Mouse (Mus musculus) right cerebral cortex, adult 2 months (tissue): ENCODE measurements around the gene Stn1.

Source experiments
- DNase-seq, 2 experiments: peaks; one replicate each; pipeline ENCODE4 v3.0.0; 2021 to 2022; ENCODE audit warnings: low spot score in 2 of 2

The Stn1 gene

DNA sequence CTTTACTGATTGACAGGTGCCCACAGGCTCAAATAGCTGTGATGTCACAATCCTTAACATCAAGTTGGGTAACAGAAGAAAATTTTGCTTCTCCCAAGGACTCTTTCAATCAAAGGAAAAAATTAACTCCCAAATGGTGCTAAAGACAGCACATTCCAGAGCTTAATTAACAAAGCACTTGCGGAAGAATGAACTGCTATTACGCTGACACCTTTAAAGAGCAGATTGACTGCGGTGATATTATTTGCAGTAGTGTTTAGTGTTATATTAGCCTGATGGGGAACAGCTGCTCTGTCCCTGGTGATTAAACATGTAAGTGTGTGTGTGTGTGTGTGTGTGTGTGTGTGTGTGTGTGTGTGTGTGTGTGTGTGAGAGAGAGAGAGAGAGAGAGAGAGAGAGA, 7.7 kb upstream of the Stn1 start:
- no peak for DNase-seq

DNA sequence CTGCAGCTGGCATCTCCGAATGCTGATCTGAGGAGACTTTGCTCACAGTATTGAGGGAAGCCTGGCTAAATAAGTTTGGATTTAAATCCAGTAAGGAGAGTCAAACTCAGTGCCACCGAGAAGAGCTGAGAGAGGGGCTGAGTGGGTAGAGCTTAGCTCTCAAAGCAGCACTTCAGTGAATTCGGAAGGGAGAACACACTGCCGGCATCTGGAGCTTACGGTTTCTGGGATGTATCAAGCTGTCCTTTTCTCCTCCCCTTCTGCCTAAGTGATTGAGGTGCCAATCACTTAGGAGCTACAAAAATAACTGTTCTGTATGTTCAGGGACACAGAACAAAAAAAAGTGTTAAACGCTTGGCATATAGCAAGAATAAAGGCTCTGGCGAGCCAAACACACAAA, 5.1 kb upstream of the Stn1 start:
- no peak for DNase-seq

DNA sequence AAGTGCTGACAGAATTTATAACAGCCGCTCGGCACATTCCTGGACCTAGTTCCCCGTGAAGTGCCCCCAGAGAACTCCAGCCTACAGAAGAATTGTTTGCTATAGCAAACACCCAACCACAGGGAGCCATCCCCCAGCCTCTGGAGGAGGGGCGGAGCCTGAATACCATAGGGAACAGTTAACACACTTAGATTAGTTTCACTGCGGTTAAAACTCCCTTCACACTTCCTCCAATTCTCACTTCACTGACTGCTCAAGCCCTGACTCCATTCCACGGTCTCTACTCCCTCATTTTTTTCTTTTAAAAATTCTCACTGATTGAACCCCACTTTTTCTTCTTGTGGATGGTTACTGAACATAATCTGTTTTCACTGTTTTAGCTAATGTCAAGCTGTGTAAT, 1.5 kb upstream of the Stn1 start:
- no peak for DNase-seq

DNA sequence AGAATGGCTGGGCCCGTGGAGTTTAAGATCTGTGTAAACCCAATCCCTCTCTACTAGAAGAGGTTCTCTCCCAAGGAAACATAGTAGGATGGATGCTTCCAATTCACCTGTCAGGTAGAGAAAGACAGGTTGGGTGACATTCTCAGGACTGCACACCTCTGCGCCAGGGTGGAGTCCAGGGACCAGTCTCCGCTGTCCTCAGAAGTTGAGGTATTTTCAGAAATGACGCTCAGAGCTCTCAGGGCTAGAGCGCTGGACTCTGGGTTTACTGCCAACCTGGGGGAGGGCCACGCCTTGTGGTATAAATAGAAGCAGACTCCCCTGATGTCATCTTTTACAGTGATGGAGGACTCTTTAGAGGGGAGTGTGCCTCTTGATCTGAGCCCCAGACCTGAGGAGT, 572 bp upstream of the Stn1 start:
- no peak for DNase-seq

DNA sequence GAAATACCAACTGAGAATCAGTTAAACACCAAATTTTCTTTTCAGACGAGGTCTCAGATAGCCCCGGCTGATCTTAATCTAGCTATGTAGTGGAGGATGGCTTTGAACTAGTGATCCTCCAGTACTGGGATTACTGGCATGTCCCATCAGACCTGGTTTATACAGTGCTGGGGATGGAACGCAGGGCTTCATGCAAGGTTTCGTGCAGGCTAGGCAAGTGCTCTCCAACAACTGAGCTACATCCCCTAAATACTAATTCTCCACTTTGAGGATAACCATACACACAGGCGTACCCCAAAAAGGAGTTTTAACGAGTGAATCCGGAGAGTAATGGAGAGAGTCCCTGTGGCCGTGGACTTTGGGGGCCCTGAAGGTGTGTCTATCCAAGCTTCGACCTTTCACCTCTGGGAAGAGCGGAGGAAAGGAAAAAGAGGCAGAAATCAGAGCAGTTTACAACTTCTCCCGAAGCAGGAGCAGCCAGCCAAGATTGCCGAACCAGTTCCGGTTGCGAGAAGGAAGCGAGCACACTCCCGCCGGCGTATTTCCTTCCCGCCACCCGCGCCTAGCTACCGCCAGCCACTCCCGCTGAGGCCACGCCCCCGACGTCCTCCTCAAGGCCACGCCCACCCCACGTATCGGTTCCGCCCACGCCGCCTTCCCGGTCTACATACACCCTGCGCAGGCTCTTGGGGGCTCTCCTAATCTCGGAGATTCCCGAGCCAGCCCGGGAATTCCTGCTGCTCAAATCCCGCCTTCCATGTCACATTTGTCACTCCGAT, 597 bp downstream of the Stn1 start:
- peak; percentile 96 to 97 for DNase-seq

DNA sequence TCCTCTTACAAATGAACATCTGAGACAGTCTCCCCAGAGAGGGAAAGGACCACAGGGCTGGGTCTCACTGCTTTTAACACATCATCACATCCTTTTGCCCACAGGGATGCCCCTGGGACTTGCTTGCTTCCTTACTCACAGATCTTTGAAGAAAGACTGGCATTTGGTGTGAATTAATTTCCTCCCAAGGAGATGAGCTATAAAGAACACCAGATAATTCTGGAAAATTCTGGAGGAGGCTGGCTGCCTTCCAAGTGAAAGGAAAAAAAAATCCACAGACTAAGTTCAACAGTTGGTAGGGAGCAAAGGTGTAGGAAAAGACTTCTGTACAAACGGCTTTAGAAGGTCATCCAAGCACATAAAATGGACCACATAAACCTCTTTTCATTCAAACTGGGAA, 3.2 kb downstream of the Stn1 start:
- DNase-seq, result peak; percentile 50 to 53

DNA sequence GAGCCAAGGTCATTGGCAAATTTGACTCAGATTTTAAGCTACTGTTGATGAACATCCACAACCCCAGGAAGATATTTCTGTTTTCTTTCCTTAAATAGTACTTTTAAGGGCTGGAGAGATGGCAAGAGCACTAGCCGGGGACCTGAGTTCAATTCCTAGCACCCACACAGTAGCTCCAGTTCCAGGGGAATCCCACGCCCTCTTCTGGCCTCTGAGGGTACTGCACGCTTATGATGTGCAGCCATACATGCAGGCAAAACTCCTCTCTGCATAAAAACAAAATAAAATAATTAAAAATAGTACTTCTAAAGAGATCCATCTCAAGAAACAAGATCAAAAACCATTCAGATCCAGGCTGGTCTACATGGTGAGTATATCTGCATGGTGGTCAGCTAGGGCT, 4.9 kb downstream of the Stn1 start:
- no peak for DNase-seq

DNA sequence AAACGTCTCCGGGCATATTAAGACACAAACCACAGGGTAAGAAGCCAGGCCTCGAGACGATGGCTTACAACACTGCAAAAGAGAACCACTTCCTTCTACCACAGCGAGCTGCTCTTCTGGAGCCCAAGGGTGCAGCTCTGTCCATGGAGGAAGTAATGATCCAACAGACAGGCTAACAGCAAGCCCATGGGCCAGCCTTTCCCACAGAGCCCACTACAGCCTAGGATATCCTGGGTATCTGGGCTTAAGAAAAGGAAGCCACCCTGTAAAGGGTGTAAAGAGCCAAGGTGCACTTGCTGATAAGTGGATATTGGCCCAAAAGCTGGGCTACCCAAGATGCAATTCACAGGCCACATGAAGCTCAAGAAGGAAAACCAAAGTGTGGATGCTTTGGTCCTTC, 6.0 kb downstream of the Stn1 start:
- DNase-seq, result no peak

DNA sequence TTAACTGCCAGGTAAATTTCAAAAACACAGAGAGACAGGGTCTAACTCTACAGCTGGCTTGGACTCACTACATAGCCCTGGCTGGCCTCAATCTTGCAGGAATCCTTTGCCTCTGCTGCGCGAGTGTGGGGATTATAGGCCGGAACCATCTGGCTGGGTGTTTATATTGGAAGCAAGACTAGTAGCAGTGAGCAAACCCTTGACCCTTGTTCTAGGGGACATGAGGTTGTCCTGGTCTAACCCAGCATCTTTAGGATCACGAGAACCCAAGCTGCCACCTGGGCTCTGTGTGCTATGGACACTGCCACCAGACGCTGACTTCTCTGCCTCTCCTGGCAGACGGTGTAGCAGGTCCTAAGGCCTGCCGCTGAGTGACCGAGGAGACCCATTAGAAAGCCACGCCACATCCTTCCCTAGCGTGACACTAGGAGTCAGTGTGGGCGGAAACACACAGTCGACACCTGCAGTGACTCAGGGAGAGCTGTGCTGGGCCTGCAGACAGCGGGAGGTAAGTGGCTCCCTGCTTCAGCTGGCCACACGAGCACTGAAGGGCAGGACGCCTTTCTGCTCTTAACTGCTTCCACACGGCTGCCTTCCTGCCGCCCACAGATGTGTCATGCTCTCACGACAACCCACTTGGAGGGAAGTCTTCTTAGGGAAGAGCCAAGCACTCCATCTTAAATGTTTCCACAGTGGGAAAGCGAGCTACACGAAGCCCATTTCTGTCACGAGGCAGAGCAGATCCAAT, 10.9 kb downstream of the Stn1 start:
- DNase-seq, result peak; percentile 52 to 55

DNA sequence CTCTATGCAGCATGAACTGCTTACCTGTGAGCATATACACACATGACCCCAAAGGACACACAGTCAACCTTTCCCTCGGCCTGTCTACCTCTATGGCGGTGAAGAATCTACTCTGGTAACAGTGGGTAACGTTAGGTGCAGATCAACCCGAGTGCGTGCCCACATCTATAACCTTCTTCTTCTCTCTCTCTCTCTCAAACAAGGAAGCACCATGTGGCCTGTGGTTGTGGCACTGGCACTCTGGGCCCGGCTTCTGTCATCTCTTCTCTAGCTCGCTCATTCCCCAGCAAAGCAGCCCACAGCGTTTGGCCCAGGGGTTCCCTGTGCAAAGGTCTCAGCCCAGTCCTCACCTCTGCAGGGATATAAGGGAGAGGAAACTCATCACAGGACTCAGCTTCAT, 12.4 kb downstream of the Stn1 start:
- no peak for DNase-seq

DNA sequence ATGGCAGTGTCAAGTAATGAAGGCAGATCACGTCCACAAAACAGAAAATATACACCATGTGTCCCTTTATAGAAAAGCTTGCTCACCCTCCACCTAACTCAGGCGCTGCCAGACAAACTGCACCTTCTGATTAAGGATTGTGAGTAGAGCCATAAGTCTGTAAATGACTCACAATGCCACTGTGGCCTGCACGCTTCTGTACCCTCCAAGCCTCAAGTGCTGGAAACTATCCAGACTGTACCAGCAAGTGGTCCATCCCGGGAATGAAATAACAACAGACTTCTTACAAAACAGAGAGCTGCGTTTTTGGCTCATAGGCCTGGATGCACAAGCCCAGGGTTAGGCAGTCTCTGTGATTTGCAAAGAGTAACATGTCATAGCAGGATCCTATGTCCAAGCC, 15.9 kb downstream of the Stn1 start:
- DNase-seq, result no peak

DNA sequence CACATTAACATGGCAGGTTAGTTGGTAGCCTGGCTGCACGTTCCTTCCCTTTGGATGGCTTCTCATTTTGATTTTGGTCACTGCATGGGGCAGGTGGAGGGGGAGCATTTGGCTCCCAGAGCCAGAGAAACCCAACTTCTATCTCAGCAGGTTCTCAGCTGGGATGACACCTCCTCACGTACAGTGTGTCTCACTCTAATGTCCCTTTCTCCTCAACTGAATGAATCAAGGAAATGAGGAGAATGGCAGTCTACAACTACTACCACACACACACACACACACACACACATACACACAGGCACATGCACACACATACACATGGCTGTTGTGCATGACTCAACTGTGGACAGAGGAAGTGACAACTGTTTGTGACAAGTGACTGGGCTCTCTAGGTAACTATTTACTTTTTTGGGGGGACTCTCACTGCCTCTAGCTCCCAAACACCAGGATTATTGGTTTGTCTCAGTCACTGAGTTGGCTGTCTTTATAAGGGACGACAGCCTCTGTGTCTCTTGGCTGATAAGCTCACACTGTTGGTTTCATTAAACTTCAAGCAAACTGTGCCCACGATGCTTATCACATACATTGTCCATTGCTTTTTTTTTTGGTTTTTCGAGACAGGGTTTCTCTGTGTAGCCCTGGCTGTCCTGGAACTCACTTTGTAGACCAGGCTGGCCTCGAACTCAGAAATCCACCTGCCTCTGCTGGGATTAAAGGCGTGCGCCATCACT, 18.0 kb downstream of the Stn1 start:
- DNase-seq, result no peak

DNA sequence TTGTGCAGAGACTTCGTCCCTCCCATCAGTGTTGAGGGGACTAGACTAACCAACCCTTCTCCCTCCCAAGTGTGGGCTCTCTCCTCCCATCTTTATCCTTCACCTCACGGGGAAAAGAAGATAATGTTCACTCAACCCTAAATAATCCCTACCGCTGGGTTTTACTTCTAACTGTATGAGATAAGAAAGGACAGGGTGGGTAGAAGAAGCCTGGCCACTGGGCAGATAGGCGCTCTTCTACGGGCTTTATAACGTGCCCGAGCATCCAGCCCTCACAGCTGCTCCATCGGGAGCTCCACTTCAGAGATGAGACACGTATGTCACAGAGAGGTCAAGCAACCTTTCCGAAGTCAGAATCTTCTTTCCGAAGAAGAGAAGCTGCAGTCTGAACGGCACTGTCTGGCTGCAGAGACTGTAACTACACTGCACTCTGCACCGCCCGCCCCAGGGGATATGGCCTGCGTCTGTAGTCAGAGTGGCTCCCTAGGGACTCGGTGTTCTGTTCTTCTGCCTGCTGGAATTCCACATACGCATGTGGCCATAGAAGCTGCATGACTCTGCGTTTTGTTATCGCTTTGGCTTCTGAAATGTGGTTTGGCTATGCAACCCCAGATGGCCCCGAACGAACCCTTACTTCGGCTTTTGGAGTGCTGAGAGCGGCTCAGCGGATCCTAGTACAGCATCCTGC, 18.7 kb downstream of the Stn1 start:
- no peak for DNase-seq

DNA sequence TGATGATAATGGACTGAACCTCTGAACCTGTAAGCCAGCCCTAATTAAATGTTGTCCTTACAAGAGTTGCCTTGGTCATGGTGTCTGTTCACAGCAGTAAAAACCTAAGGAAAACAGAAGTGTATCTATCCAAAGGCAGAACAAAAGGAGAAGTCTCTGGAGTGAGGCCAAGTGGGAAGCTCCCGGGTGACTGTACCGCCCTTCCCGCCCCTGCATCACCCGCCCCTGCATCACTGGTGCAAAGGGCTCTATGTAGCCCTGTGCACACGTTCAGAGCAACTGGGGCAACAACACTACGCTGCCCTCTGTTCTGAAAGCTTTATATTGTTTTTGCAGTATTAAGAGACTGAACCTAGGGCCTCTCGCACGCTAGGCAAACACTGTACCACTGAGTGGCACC, 19.7 kb downstream of the Stn1 start:
- DNase-seq, result no peak

DNA sequence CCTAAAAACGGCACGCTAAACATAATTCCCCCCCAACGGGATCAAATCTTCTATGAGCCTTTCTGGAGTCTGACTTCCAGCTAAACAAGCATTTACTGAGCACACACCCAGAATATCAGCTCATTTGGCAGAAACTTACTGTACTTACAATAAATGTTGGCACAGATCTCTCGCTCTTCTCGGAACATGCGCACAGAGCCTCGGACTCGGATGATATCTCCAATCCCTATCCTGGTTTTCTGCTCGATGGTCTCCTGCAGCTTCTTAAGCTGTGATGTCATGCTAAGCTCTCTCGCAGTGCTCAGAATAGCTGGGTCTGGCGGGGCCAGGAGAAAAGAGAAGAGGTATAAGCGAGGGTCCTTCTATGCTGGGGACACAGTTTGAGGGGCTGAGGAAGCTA, 20.4 kb downstream of the Stn1 start:
- DNase-seq, result no peak

DNA sequence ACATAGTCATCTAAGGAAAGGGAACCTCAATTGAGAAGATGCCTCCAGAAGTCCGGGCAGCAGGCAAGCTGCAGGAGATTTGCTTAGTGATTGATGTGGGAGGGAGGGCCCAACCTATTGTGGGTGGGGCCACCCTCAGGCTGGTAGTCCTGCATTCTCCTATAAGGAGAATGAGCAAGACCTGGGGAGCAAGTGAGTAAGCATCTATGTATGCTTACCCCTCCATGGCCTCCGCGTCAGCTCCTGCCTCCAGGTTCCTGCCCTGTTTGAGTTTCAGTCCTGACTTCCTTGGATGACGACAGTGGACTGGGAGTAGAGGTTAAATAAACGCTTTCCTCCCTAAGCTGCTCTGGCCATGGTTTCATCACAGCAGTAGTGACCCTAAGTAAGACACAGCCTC, 22.2 kb downstream of the Stn1 start:
- DNase-seq, result no peak

DNA sequence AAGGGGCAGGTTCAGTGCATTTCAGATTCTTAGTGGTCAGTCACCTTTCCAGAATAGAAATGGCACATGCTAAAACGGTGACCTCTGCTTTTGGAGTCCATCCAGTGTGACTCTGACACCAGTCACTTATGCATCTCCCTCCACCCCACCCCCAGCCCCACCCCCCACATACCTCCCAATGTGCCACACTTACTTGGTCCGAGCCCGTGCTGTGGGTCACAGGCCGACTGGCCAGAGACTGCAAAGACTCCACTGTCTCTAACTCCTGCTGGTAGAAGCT, 23.7 kb downstream of the Stn1 start:
- no peak for DNase-seq

DNA sequence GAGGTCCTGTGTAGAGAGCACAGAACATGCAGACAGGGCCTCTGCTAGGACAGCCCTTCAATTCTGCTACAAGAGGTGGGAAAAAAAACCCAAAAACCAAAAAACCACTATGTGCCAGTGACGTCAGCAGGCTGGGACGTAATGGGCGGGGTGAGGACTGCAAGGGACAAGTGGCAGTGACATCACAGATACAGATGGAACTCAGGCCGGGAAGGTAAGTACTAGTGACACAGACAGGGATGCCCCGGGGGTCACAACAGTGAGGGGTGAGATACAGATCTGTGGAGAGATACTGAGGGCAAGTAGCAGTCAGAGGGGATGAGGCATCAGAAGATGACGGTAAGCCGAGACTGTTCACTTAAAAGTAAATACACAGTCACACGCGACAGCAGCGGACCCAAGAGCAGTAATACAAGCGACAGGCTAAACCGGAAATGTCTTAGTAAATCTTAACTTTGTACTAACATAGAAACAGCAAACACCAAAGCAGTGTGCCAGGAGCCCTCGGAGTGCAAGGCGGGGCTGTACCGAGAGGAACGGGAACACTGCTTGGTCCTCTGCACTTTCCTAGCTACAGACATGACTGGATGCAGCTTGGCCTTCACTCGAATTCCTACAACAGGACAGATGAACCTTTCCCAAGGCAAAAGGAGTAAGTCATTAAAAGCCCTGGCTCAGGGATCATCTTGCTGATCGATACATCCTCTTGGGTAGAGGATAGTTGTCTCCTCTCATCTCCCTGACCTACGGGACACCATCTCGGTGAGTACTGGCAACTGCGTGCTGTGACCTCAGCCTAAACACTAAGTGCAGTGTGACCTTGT, 24.3 kb downstream of the Stn1 start:
- DNase-seq, result no peak

DNA sequence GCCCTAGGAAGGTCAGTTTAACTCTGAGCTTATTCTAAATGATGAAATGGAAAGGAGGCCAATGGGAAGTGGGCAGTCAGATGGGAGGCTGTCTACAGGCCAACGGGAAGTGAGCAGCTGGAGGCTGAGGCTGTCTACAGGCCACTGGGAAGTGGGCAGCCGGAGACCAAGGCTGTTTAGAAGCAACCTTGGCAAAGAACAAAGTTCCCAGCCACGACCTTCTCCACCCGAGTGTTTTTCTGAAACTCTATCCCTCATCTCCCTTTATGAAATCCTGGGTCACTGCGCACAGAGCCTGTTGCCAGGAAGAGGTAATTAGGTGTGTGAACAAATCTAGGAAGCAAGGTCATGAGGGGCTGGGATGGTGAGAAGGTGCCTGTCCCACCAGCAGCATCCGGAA, 25.3 kb downstream of the Stn1 start:
- no peak for DNase-seq

DNA sequence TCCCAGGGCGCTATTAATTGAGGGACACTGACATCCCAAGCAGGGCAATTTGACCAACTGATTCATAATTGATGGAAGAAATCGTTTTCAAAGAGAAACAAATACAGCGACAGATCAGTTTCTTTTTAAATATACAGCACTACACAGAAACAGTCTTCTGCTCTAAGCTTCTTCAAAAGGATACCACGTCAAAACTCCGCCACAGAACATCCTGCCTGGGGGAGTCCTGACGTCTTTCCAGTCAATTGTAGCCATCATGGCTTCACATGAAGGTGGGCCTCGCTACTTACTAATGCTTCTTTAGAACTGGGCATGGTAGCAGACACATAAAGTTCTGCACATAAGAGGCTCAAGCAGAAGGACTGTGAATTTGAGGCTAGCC, 26.0 kb downstream of the Stn1 start:
- DNase-seq, result no peak

DNA sequence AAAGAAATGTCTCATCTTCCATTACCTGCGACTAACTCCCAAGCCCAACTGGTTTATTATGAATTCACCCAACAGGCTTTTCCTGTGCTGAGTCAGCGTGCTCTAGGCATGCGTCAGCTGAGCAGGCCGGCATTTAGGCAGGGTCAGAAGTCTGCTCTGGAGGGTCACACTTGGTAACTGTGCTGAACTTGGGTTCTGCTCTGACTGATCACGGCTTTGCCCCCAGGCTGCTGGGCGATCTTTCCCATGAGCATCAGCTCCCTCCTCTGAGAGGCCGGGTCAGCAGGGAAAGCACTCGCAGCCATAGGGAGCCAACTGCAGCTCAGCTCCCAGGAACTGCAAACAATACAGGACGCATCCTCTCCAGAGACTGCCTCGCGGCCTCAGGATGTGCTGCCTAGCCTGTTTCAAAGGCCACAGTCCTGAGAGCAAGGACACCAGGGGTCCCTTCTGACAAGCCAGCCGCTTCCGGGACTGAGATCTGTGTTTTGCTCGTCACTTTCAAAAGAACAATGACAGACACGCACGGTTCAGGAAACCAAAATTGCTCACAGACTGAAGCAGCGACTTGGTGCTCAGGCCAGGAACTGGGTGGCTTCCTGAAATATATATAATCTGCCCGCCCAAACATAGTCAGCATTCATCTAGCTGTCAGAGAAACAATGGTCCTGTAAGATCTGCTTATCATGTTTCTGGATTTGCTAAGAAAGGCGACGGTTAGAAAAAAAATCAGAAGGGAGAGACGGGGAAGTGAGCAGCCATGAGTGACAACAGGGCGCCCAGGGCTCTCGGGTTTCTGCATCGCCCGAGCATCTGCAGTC, 26.6 kb downstream of the Stn1 start:
- DNase-seq, result no peak
